Mouse (Mus musculus) intestine, embryonic 14.5 days (tissue): ENCODE measurements around the gene Bgn. TPM values are rescaled to one million over a fixed set of nuclear protein-coding genes. Genes with fewer than 3 reads are reported as not detected.
A peak's percentile ranks its signal among the peaks of the same experiment; 100 is the strongest.

Source experiments
- ATAC-seq: fragments of 200-750 bp; cut with Nextera tagmentation; replicated peaks from 2 replicates; pipeline ENCODE4 v1.8.0; 2017; ENCODE audit warnings: low read depth, moderate number of reproducible peaks, moderate TSS enrichment, moderate library complexity; ENCODE audit not compliant: low FRiP score, low TSS enrichment
- DNase-seq: peaks from one replicate; pipeline ENCODE4 v3.0.0-alpha.2; 2018; ENCODE audit warnings: low spot score
- H3K27ac ChIP-seq: fragments of 300-500 bp; sonication (generic); 2 replicates; pipeline ENCODE4 v1.5.1; 2014; ENCODE audit warnings: low read depth, mild to moderate bottlenecking, control low read depth
- H3K27me3 ChIP-seq: fragments of 300-500 bp; sonication (generic); replicated peaks from 2 replicates; pipeline ENCODE4 v1.6.1; 2014; ENCODE audit warnings: low read length, control low read depth; ENCODE audit not compliant: control insufficient read depth, insufficient read depth
- H3K36me3 ChIP-seq: fragments of 300-500 bp; sonication (generic); 2 replicates; pipeline ENCODE4 v1.6.1; 2014; ENCODE audit warnings: low read length, control low read depth; ENCODE audit not compliant: control insufficient read depth, insufficient read depth
- H3K4me1 ChIP-seq: fragments of 300-500 bp; sonication (generic); replicated peaks from 2 replicates; pipeline ENCODE4 v1.6.1; 2014; ENCODE audit warnings: low read length, control low read depth, mixed read lengths; ENCODE audit not compliant: control insufficient read depth, insufficient read depth
- H3K4me2 ChIP-seq: fragments of 300-500 bp; sonication (generic); 2 replicates; pipeline ENCODE4 v1.6.1; 2014; ENCODE audit warnings: low read length
- H3K4me3 ChIP-seq: fragments of 300-500 bp; sonication (generic); 2 replicates; pipeline ENCODE4 v1.5.1; 2014; ENCODE audit warnings: low read depth, low read length, control low read depth, mixed read lengths
- H3K9ac ChIP-seq: fragments of 300-500 bp; sonication (generic); 2 replicates; pipeline ENCODE4 v1.6.1; 2014; ENCODE audit warnings: mild to moderate bottlenecking, low read length
- H3K9me3 ChIP-seq: fragments of 300-500 bp; sonication (generic); 2 replicates; pipeline ENCODE4 v1.6.1; 2016; ENCODE audit warnings: low read length, control low read depth; ENCODE audit not compliant: control insufficient read depth
- WGBS: fragments of 180-500 bp; shearing (Covaris S2); extraction: QIAGEN DNeasy Blood & Tissue Kit; methylation state at CpG from one replicate; pipeline ENCODE4 v1.1.7; 2014; 5-methylcytosine and 5-hydroxymethylcytosine counted together
- polyA plus RNA-seq: library from polyadenylated mRNA; unstranded; fragments of >200 nt; fragmentation: Nextera tagmentation; extraction: Ambion mirVana; gene quantifications from 2 replicates; pipeline ENCODE4 v1.2.1, GENCODE M21; 2014

The Bgn gene
- polyA plus RNA-seq, result 52.7 and 58.1 TPM in 2 replicates

GRCm38 (mm10) chrX:73483484-73483810 lies at the start of gene Bgn:
Bgn (plus strand) TSS chrX:73483602.
- Histone ChIP-seq H3K4me1 (peaks cover 5% of the 10 kb centered on the region; the same call in 1 of the 2 replicates), H3K9ac (peak within 1 kb of the TSS; percentile 38; the same call in 1 of the 2 replicates), H3K36me3 (no peaks in the 10 kb centered on the region), H3K27me3 (0 out of 2 replicates have a peak, but pooled peaks cover 5% of the 10 kb centered on the region), H3K27ac (peak within 1 kb of the TSS; percentile 43; the same call in 1 of the 2 replicates), H3K4me3 (peak within 1 kb of the TSS; percentile 31), H3K9me3 (no peaks in the 10 kb centered on the region), H3K4me2 (peak within 1 kb of the TSS; percentile 49)
- 25% methylated on average over 7 of the region's 14 CpGs for WGBS
- ATAC-seq, result 0 out of 2 replicates have a peak, but pooled peaks have one; percentile 32
- DNase-seq, result no peak

- Histone ChIP-seq H3K4me2 (no peak within 1 kb of the TSS), H3K4me1 (no peaks in the 10 kb centered on the region), H3K4me3 (no peak within 1 kb of the TSS), H3K27me3 (no peaks in the 10 kb centered on the region), H3K9ac (no peak within 1 kb of the TSS), H3K27ac (no peak within 1 kb of the TSS), H3K9me3 (no peaks in the 10 kb centered on the region), H3K36me3 (no peaks in the 10 kb centered on the region)
- 44% methylated on average over 11 of the region's 11 CpGs for WGBS
- ATAC-seq (no peak), DNase-seq (no peak)
Measured at GRCm38 (mm10) chrX:73435252-73435651, 48.1 kb upstream of the Bgn start, which contains the start of gene Trex2. Trex2 (minus strand) TSS chrX:73435344.

GRCm38 (mm10) chrX:73441428-73441827 lies 42.0 kb upstream of the Bgn start:
- no peaks in the 10 kb centered on the region for H3K36me3 ChIP-seq
- WGBS, result 76% methylated on average over 2 of the region's 2 CpGs
- no peak overlapping the region for H3K4me3 ChIP-seq
- DNase-seq (no peak), ATAC-seq (no peak)
- no peaks in the 10 kb centered on the region for H3K9me3 ChIP-seq
- H3K27ac ChIP-seq, result no peak overlapping the region
- no peak overlapping the region for H3K9ac ChIP-seq
- no peak overlapping the region for H3K4me2 ChIP-seq
- H3K4me1 ChIP-seq, result no peaks in the 10 kb centered on the region
- H3K27me3 ChIP-seq, result no peaks in the 10 kb centered on the region

- Histone ChIP-seq H3K4me3 (no peak overlapping the region), H3K4me2 (no peak overlapping the region), H3K36me3 (no peaks in the 10 kb centered on the region; the same call in 1 of the 2 replicates), H3K27ac (no peak overlapping the region), H3K9ac (no peak overlapping the region), H3K4me1 (no peaks in the 10 kb centered on the region), H3K9me3 (no peaks in the 10 kb centered on the region), H3K27me3 (0 out of 2 replicates have a peak, but pooled peaks cover 2% of the 10 kb centered on the region)
- WGBS, result 24% methylated on average over 2 of the region's 2 CpGs
- peak; percentile 82 for DNase-seq
- ATAC-seq, result no peak
Measured at GRCm38 (mm10) chrX:73451949-73452348, 31.5 kb upstream of the Bgn start.

GRCm38 (mm10) chrX:73458877-73459392 lies 24.5 kb upstream of the Bgn start, which contains the start of gene Haus7:
Haus7 (minus strand) TSS chrX:73459044.
- WGBS, result 23% methylated on average over 26 of the region's 26 CpGs
- Histone ChIP-seq H3K4me1 (no peaks in the 10 kb centered on the region), H3K9ac (peak within 1 kb of the TSS; percentile 47)

GRCm38 (mm10) chrX:73460792-73461191 lies 22.6 kb upstream of the Bgn start:
- Histone ChIP-seq H3K4me1 (no peaks in the 10 kb centered on the region), H3K27me3 (no peaks in the 10 kb centered on the region), H3K9ac (no peak overlapping the region), H3K27ac (no peak overlapping the region), H3K9me3 (no peaks in the 10 kb centered on the region), H3K36me3 (no peaks in the 10 kb centered on the region), H3K4me3 (no peak overlapping the region), H3K4me2 (no peak overlapping the region)
- ATAC-seq (no peak), DNase-seq (no peak)
- WGBS, result 74% methylated on average over 4 of the region's 4 CpGs

More at GRCm38 (mm10) chrX:73458877-73459392, 24.5 kb upstream of the Bgn start, which contains the start of gene Haus7:
- no peaks in the 10 kb centered on the region for H3K9me3 ChIP-seq
- H3K4me2 ChIP-seq, result peak within 1 kb of the TSS; percentile 56
- no peaks in the 10 kb centered on the region for H3K36me3 ChIP-seq
- DNase-seq (peak; percentile 85), ATAC-seq (peak; percentile 100)
- 0 out of 2 replicates have a peak, but pooled peaks cover 1% of the 10 kb centered on the region for H3K27me3 ChIP-seq
- no peak within 1 kb of the TSS for H3K27ac ChIP-seq
- H3K4me3 ChIP-seq, result peak within 1 kb of the TSS; percentile 49

- Histone ChIP-seq H3K27ac (no peak overlapping the region), H3K36me3 (no peaks in the 10 kb centered on the region), H3K27me3 (no peaks in the 10 kb centered on the region), H3K9me3 (no peaks in the 10 kb centered on the region), H3K4me2 (no peak overlapping the region), H3K4me3 (no peak overlapping the region), H3K9ac (no peak overlapping the region), H3K4me1 (no peaks in the 10 kb centered on the region; the same call in 1 of the 2 replicates)
- DNase-seq (peak; percentile 23), ATAC-seq (no peak)
- WGBS, result 56% methylated on average over 9 of the region's 9 CpGs
Measured at GRCm38 (mm10) chrX:73465483-73466186, 17.8 kb upstream of the Bgn start.

GRCm38 (mm10) chrX:73467446-73468241 lies 15.8 kb upstream of the Bgn start:
- Histone ChIP-seq H3K4me2 (no peak overlapping the region), H3K27me3 (no peaks in the 10 kb centered on the region), H3K4me3 (no peak overlapping the region), H3K9me3 (no peaks in the 10 kb centered on the region), H3K4me1 (no peaks in the 10 kb centered on the region; the same call in 1 of the 2 replicates), H3K9ac (no peak overlapping the region), H3K27ac (peak overlapping the region; percentile 57), H3K36me3 (no peaks in the 10 kb centered on the region)
- 50% methylated on average over 5 of the region's 5 CpGs for WGBS
- no peak for DNase-seq
- ATAC-seq, result no peak
